Mouse (Mus musculus) layer of hippocampus, postnatal 10 days (tissue): ENCODE results near the gene Mn1. TPM values are rescaled to one million over a fixed set of nuclear protein-coding genes. Genes with fewer than 3 reads are reported as not detected.

Source experiments
- DNase-seq, 2 experiments: peaks; one replicate each; pipeline ENCODE4 v3.0.0; 2021; ENCODE audit warnings: low spot score in 2 of 2
- total RNA-seq, 2 experiments: library from RNA; stranded (reverse); gene quantifications; 2 replicates each; pipeline ENCODE4 v1.2.3; 2021

The Mn1 gene
- total RNA-seq, 2 experiments from 2014 or later, result 33.7 to 36.8 TPM

GRCm38 (mm10) chr5:111473425-111473824, 56.3 kb downstream of the Mn1 start:
- DNase-seq, result peak in 1 of 2 experiments; percentile 36

- no peak for DNase-seq
Observed at GRCm38 (mm10) chr5:111475721-111476120, 58.6 kb downstream of the Mn1 start.

- no peak for DNase-seq
Observed at GRCm38 (mm10) chr5:111476141-111476540, 59.0 kb downstream of the Mn1 start.

- DNase-seq, result no peak
Observed at GRCm38 (mm10) chr5:111485907-111486306, 68.7 kb downstream of the Mn1 start.

GRCm38 (mm10) chr5:111489022-111489616, 72.0 kb downstream of the Mn1 start:
- DNase-seq, result peak in 1 of 2 experiments; percentile 39

- DNase-seq, result no peak
Observed at GRCm38 (mm10) chr5:111490599-111490998, 73.4 kb downstream of the Mn1 start.

- no peak for DNase-seq
Observed at GRCm38 (mm10) chr5:111491485-111491884, 74.3 kb downstream of the Mn1 start.

- DNase-seq, result no peak
Observed at GRCm38 (mm10) chr5:111500036-111500435, 82.9 kb downstream of the Mn1 start.

- no peak for DNase-seq
Observed at GRCm38 (mm10) chr5:111501691-111502441, 84.7 kb downstream of the Mn1 start.

- DNase-seq, result no peak
Observed at GRCm38 (mm10) chr5:111505241-111505640, 88.1 kb downstream of the Mn1 start.

- no peak for DNase-seq
Observed at GRCm38 (mm10) chr5:111505824-111506223, 88.7 kb downstream of the Mn1 start.

- no peak for DNase-seq
Observed at GRCm38 (mm10) chr5:111506410-111506809, 89.2 kb downstream of the Mn1 start.

Other genes starting within 250 kb of the Mn1 start
- 10 to 100 TPM; 68.3 to 73.7 TPM for gene Pitpnb, start 86.6 kb upstream of the Mn1 start, total RNA-seq